Mouse (Mus musculus): ENCODE measurements around the gene Olfr521.
"Not testable (repeated sequence)": the region's sequence is repeated elsewhere in the genome, so short reads cannot be mapped to it uniquely, and the experiment has no call there.

Olfr521 gene

DNA sequence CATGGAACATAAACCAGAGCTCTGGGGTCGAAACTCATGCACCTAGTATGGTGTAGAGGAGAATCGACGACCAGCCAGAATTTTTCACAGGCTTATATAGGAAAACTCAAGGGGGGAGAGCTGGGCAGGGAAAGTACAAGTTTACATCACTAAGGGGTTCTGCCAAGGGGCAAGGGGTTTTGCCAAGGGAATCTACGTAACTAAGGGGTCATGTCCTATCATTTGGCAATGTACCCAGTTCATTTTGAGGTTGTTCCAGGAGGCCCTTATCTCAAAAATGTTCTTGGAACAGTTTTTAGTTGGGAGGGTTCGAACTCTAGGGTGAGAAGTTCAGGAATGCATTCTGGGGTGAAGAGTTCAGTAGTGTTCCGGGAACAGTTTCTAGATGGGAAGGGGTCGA is 43.7 kb downstream of the Olfr521 start:
- DNase-seq (ENCODE audit: low read depth), result not testable (repeated sequence)

DNA sequence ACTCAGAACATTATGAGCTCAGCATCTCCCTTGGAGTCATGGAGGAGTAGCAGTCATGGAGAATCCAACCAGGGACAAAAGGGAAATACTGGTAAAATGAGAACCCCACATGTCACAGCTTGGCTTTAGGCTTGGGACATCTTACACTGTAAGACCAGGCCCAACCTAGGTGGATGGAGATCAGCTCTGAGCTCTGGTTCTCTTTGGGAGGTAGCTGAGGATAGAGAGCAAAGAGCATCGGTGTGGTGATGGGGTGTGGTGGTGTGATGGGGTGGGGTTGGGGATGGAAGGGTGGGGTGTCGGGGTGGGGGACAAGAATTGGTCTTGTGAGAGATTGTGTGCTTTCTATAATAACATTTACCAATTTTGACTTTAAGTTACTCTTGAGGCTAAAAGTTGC is 47.5 kb downstream of the Olfr521 start:
- DNase-seq (ENCODE audit: low read depth), result no peak

DNA sequence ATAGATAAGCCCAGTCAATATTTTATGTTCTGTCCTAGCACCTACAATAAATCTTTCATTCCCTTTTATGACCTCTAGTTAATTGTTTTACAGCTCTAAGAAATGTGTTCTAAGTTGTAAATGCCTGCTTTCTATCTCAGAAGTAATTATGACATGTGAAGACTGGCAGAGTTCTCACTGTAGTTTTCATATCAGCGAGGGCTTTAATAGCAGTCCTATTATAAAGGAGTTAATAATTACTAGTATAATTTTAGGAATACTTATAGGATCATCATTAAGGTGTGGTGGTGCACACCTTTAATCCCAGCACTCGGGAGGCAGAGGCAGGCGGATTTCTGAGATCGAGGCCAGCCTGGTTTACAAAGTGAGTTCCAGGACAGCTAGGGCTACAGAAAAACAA is 48.4 kb downstream of the Olfr521 start:
- DNase-seq (ENCODE audit: low read depth), result no peak

DNA sequence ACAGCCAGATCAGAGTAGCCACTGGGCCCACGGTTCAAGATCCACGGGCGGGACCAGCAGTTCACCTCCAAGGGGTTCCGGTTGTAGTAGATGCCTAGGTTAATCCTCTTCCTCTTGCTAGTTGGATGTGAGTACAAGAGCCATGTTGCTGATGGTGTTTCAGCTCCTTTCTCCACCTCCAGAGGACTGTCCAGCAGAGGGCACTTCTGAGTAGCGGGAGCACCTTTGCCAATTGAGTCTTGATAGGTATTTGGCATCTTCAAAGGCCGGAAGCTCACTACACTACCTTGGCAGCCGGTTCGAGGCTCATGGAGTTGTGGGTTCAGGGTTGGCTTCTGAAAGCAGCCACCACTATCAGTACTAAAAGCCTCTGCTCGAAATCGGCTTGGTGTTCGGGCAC is 50.1 kb downstream of the Olfr521 start:
- no peak for DNase-seq (ENCODE audit: low read depth)

DNA sequence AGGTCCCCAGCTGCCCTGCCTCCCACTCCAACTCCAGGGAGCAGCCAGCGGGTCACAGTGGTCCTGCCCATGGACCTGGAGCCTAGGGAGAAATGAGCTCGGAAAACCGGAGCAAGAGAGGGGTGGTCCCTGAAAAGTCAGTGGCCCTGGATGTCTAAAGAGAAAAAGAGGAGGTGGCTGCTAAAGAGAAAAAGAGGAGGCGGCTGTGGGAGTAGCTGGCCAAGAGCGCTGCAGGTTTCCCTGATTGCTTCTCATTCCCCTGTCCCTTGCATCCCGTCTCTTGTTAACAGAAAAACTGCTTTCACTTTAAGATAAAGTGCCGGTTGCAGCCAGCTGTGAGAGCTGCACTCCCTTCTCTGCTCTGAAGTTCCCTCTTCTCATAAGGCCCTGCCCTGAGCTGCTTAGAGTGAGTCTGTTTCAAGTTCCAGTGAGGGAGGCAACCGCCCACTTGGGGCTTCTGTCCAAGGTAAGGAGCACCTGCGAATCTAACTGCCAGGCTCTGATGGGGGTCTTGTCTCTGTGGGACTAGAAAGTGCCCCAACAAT is 54.9 kb downstream of the Olfr521 start:
- DNase-seq (ENCODE audit: low read depth), result not testable (repeated sequence)
